Mouse (Mus musculus) thymus, adult 2 months (tissue): ENCODE measurements around the gene Pde11a. TPM values are rescaled to one million over a fixed set of nuclear protein-coding genes. Genes with fewer than 3 reads are reported as not detected.

Experiments used
- DNase-seq: peaks from one replicate; pipeline ENCODE4 v3.0.0; 2021
- H3K27ac ChIP-seq: fragments of 200-500 bp; 2 replicates; pipeline ENCODE4 v1.5.1; 2012; ENCODE audit warnings: low read length, control low read depth; ENCODE audit not compliant: control insufficient read depth, insufficient read depth
- H3K27me3 ChIP-seq: fragments of 200-500 bp; 2 replicates; pipeline ENCODE4 v1.6.1; 2012; ENCODE audit warnings: mild to moderate bottlenecking, low read length, moderate library complexity, mixed read lengths; ENCODE audit not compliant: control insufficient read depth, insufficient read depth
- H3K36me3 ChIP-seq: fragments of 200-500 bp; 2 replicates; pipeline ENCODE4 v1.6.1; 2012; ENCODE audit warnings: mild to moderate bottlenecking, low read length, moderate library complexity; ENCODE audit not compliant: control insufficient read depth, insufficient read depth
- H3K4me1 ChIP-seq: fragments of 200-500 bp; replicated peaks from 2 replicates; pipeline ENCODE4 v1.6.1; 2012; ENCODE audit warnings: low read length; ENCODE audit not compliant: control insufficient read depth, insufficient read depth
- H3K4me3 ChIP-seq: fragments of 200-500 bp; 2 replicates; pipeline ENCODE4 v1.5.1; 2012; ENCODE audit warnings: mild to moderate bottlenecking, low read length, control low read depth, moderate library complexity; ENCODE audit not compliant: control insufficient read depth, insufficient read depth
- CTCF ChIP-seq: fragments of 200-500 bp; IDR thresholded peaks from 2 replicates; pipeline ENCODE4 v1.5.1; 2012; ENCODE audit warnings: mild to moderate bottlenecking, control low read depth, low read length, moderate library complexity, borderline replicate concordance; ENCODE audit not compliant: control insufficient read depth, poor library complexity, insufficient read depth; ENCODE audit errors: extremely low read depth
- POLR2A ChIP-seq: fragments of 200-500 bp; IDR thresholded peaks from 2 replicates; pipeline ENCODE4 v1.6.1; 2012; ENCODE audit warnings: mild to moderate bottlenecking, low read length, control low read depth, moderate library complexity; ENCODE audit not compliant: control insufficient read depth, poor library complexity, insufficient read depth; ENCODE audit errors: extremely low read depth
- WGBS: fragments of 180-500 bp; shearing (Covaris S2); methylation state at CpG from one replicate; pipeline ENCODE4 v1.1.7; 2018; 5-methylcytosine and 5-hydroxymethylcytosine counted together
- polyA plus RNA-seq: library from polyadenylated mRNA; depleted of rRNA; stranded (reverse); fragments of >200 nt; gene quantifications from 2 replicates; pipeline ENCODE4 v1.2.3, GENCODE M21; 2012

The Pde11a gene
- polyA plus RNA-seq, 1 experiment: 1.7 TPM

DNA sequence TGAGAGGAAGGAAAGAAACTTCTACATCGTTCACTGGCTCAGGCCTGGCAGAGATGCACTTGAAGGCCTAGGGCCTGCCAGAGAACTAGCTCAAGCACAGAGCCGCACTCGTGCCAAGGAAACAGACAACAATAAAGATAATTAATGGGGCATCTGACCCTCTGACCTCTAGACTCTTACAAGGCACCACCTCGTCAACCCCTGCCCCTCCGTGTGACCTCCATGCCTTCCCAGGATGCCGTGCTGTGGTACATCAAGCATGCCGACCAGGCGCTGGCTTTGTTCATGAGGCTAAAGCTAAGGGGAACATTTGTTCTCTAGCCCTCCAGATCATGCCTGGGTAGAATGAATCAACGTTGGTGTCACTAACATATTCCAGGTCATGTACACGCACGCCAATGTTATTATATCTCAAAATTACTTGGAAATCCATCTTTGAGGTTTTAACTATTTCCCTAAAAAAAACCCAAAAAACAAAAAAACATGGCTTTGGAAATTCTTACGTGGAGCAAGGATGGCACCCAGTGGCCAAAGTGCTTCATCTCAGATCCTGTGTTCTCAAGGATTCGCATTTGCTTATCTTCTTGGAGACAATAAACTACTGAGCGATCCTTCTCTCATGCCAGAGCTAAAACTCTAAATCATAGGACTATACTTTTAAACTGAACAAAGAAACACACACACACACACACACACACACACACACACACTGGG, 236.5 kb downstream of the Pde11a start:
- no peak for DNase-seq
- Histone ChIP-seq H3K4me3 (no peak overlapping the region), H3K4me1 (no peaks in the 10 kb centered on the region), H3K36me3 (no peaks in the 10 kb centered on the region), H3K27me3 (no peaks in the 10 kb centered on the region), H3K27ac (no peak overlapping the region)
- TF ChIP-seq POLR2A (no peak), CTCF (no peak)
- 86% methylated on average over 14 of the region's 14 CpGs for WGBS

DNA sequence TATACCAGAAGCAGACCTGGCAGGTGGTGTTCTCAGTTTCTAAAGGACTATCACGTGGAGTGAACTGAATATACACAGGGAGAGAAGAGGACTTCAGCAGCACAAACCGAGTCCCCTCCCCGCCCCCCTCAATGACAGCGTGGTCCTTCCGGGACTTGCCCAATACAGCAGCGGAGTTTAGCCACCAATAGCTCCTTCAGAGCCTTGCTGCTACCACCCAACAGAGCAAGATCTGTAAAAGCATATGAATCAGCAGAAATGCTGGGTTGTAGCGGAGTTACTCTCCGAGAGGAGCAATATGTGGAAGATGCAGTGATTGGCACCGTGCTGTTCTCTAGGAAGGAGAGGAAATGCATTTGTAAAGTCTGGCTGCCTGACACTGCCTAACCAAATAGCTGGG, 238.0 kb downstream of the Pde11a start:
- Histone ChIP-seq H3K27ac (no peak overlapping the region), H3K36me3 (no peaks in the 10 kb centered on the region), H3K27me3 (no peaks in the 10 kb centered on the region), H3K4me3 (no peak overlapping the region), H3K4me1 (no peaks in the 10 kb centered on the region)
- DNase-seq: no peak
- no peak for TF ChIP-seq POLR2A
- TF ChIP-seq CTCF: no peak
- 69% methylated on average over 9 of the region's 9 CpGs for WGBS

DNA sequence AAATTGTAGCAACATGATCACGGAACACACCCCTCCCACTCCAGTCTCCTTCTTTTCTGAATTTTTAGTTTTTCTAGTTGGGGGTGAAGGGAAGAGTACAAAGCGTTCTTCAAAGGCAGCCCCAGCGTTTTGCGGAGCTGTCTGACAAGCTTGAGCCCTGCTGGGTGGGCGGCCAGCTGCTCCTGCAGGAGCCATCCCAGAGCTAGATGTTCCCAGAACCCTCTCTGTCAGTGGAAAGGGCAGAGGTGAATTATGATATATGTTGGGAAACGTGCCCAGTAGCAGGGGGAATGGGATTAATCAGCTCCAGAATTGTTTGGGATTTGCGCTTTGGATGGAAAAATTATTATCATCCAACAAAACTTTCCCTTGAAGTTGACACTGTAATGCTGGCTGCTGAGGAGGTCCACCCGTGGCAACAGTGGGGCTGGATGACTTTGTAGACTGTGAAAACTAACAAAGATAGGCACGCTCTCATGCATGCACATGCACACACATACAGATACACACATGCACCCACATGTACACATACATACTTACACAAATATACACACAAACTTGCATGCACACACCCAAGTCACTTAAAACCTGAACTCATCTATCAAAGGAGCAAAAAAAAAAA, 238.7 kb downstream of the Pde11a start:
- TF ChIP-seq POLR2A: no peak
- TF ChIP-seq CTCF: no peak
- Histone ChIP-seq H3K27me3 (no peaks in the 10 kb centered on the region), H3K4me1 (no peaks in the 10 kb centered on the region), H3K27ac (no peak overlapping the region), H3K4me3 (no peak overlapping the region), H3K36me3 (no peaks in the 10 kb centered on the region)
- no peak for DNase-seq
- WGBS: 89% methylated on average over 9 of the region's 9 CpGs

DNA sequence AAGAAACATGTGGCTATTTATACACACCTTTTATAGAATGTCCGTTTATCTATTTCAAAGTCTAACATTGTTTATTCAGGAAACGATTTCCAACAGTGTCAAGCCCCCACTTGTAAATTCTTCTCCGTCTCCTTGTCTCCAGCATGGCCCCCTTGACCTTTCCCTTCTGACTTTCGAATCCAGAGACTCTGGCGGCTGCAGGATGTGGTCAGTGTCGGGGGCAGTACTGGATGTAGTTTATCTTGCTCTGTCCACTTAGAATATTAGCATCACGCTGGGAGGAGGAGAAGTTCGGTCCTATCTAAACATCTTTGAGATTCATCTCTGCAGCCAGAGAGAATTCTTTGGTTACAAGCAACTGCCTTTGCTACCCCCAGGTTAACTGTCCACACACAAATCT, 240.2 kb downstream of the Pde11a start:
- no peak overlapping the region for H3K4me3 ChIP-seq
- H3K4me1 ChIP-seq: no peaks in the 10 kb centered on the region
- no peaks in the 10 kb centered on the region for H3K36me3 ChIP-seq
- TF ChIP-seq CTCF (no peak), POLR2A (no peak)
- no peak overlapping the region for H3K27ac ChIP-seq
- DNase-seq: no peak
- H3K27me3 ChIP-seq: no peaks in the 10 kb centered on the region
- 66% methylated on average over 8 of the region's 8 CpGs for WGBS

DNA sequence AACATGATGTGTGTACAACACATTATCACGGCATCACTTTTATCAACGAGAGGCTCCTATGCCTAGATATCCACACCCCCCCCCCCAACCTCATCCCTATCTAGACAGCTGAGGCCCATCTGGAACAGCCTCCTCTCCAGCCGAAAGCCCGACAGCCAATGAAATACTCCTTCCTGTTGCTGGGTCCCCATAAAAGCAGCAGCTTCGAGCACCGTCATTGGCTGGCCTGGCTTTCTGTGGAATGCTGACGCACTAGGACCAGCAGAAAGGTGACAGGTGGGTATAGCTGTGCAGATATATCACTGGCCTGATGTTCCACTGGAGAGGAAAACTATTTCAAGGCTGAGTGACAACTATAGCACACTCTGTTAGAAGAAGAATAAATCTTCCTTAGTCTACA, 240.7 kb downstream of the Pde11a start:
- no peak for DNase-seq
- Histone ChIP-seq H3K27ac (no peak overlapping the region), H3K4me1 (no peaks in the 10 kb centered on the region), H3K27me3 (no peaks in the 10 kb centered on the region), H3K4me3 (no peak overlapping the region), H3K36me3 (no peaks in the 10 kb centered on the region)
- TF ChIP-seq POLR2A (no peak), CTCF (no peak)
- WGBS: 78% methylated on average over 7 of the region's 7 CpGs

- Histone ChIP-seq H3K4me3 (no peak overlapping the region), H3K4me1 (no peaks in the 10 kb centered on the region), H3K27me3 (no peaks in the 10 kb centered on the region), H3K27ac (no peak overlapping the region), H3K36me3 (no peaks in the 10 kb centered on the region)
- WGBS: 87% methylated on average over 8 of the region's 8 CpGs
- no peak for DNase-seq
- TF ChIP-seq POLR2A (no peak), CTCF (no peak)
Observed at GRCm38 (mm10) chr2:76097284-76097683, 241.3 kb downstream of the Pde11a start.

DNA sequence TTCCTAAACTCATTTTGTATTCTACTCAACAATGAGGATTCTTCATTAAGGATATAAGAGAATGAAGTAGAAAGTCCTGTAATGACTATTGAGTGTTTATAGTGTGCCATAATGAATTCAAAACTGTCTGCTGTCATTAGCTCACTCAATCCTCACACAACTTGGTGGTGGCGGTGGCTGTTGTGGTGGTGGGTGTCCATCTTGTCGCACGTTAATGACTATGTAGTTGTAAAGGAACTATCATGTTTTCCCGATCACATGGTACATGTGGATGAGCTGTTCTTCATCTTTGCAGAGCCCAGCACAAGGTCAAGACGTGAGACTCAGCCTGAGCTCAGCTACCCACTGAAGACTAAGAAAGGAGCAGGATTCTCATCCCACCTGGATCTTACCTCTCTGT, 242.7 kb downstream of the Pde11a start:
- Histone ChIP-seq H3K27ac (no peak overlapping the region), H3K27me3 (no peaks in the 10 kb centered on the region), H3K4me1 (no peaks in the 10 kb centered on the region), H3K36me3 (no peaks in the 10 kb centered on the region), H3K4me3 (no peak overlapping the region)
- WGBS: 96% methylated on average over 5 of the region's 5 CpGs
- TF ChIP-seq CTCF (no peak), POLR2A (no peak)
- no peak for DNase-seq
